Mouse (Mus musculus) adrenal gland, postnatal 4 days (tissue): ENCODE measurements around the gene Grrp1. TPM values are rescaled to one million over a fixed set of nuclear protein-coding genes. Genes with fewer than 3 reads are reported as not detected.

Experiments
- DNase-seq, 2 experiments: peaks; one replicate each; pipeline ENCODE4 v3.0.0; 2021 to 2022; ENCODE audit warnings: low spot score in 2 of 2, mixed read lengths in 2 of 2
- total RNA-seq, 2 experiments: library from RNA; stranded (reverse); gene quantifications; 2 replicates each; pipeline ENCODE4 v1.2.3; 2021

The Grrp1 gene
- total RNA-seq, 2 experiments from 2014 or later, result 9.4 to 10.8 TPM

- DNase-seq, result no peak
These were observed 7.7 kb downstream of the Grrp1 start for GRCm38 (mm10) chr4:134246256-134246655.

DNA sequence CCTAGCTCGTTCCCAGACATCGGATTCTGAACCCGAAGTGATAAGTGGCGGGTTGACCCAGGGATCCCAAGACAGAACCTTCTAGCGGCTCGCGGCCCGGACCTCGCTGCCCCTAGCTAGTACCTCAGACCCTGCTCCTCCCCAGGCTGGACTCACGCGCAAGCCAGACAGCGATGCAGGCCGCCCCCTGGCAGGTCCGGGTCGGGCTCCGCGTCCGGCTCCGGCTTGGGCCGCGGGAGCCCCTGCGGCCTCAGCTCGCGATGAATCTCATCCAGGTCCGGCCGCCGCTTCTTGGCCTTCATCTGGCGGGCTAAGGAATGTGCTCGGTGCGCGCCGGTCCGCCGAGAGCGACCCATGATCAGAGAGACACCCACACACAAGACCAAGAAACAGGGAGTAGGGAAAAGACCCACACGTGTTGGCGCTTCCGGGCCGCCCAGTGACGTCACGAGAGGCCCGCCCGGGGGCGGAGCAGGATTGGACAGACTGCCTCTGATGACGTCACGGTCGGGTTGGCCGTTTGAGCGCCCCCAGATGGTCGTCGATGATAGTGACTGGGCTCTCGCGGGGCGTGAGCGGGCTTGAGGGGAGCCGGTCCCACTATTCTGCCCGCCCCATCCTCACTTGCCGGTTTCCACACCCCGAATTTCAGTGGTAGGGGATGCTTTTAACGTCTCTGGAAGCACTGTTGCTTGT, 8.6 kb downstream of the Grrp1 start, which contains the start of gene Zfp593:
Gene Zfp593 (minus strand): TSS at position 445 of the 696 bp plus-strand sequence.
- DNase-seq, result peak; percentile 87 to 91

DNA sequence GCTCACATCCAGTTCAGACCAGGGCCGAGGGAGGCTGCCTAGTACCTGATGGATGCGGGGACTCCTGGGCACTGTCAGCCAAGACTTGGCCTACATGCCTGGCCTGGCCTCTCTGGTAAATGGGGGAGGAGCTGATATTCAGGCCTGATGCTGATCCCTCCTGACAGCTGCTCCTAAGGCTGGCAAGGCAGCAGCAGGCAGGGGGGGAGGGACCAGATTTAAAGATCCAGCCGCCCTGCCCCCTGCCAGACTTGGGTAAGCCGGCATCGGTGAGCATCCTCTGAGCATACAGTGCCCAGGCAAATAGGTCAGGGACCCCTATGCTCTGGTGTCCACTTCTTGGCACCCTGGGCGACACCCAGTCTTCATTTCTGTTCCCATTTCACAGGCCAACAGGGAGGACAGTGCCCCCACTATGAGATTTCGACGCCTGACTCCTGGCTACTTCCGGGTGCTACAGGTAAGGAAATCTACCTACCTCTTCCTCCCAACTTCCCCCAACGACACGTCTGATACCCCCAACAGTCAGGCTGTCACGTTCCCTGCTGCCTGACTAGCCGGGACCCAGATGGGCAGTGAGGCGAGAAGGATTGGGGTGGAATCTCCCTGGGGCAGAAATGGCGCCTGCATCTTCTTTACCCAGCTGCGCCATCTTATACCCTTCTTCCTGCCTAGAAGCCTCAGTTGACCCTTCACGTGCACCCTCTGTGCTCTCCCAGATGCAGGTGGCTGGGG, 10.2 kb downstream of the Grrp1 start, which contains the start of gene E130218I03Rik:
Gene E130218I03Rik (plus strand): TSS at position 147 of the 735 bp plus-strand sequence.
- DNase-seq, result no peak

GRCm38 (mm10) chr4:134238686-134239085, 15.2 kb downstream of the Grrp1 start:
- no peak for DNase-seq

GRCm38 (mm10) chr4:134238279-134238651, 15.6 kb downstream of the Grrp1 start, which contains the start of gene Cnksr1:
TSS of gene Cnksr1 (minus strand) at chr4:134238399.
- peak; percentile 49 to 72 for DNase-seq

DNA sequence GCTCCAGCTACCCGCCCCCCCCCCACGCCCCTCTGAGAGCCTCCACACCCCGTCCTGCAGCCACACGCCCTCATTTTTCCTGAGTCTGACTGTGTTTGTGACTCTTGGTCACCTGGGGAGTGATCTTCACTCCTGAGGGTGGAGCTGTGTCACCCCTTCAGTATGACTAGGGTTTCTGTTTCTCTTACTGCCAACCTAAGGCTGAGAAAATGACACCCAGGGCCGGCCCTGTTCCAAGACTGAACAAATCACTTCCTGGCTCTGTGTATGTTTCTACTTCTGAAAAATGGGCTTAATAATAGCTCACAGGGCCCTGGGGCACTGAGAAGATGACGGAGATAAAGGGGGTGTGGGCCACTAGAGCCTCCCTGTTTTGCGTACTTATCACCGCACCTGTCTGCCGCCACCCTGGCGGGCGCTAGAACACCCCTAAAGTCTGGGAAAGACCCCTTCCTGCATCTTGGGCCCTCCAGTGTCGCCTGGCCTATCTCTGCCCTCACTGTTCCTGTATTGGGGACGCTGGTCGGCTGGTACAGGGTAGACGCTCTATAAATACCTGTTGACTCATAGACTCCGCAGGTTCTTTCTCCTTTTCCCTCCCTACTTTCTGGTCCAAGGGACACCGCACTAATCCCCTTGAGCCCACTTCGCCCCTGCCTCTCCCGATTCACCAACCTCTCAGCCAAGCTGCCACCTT, 16.2 kb downstream of the Grrp1 start:
- no peak for DNase-seq

DNA sequence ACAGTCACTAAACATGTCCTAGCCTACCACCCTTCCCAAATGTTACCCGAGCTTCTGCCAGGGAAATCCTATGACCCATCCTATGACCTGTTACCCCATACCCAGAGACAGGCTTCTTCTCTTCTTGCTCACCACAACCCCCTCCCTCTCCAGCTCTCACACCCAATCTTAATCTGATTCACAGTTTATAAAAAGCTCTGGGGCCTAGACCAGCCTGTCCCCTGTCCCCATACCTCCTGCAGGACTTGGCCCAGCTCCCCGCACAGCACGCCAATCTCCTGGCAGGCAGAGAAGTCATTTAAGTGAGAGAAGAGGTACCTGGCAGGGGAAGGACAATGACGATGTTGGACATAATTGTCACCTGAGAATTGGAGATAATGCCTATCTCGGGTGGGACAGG, 19.0 kb downstream of the Grrp1 start:
- DNase-seq, result no peak

GRCm38 (mm10) chr4:134230431-134230830, 23.5 kb downstream of the Grrp1 start:
- no peak for DNase-seq

DNA sequence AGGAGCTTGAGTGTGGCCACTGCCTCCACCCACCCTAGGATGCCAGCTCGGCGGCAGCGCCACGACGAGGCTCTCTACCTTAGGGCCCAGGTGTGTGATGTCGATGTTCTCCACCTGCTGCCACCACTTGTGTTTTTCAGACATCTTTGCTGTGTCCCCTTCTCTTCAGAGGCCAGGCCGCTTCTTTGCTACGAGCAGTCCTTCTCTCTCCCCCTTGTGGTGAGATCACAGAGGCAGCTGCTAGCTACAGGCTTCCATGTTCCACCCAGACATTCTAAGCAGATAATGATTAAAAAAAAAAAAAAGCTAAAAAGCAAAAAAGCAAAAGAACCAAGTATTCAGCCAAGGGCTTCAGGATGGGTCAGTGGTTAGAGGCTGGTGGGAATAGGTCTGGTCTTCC, 26.7 kb downstream of the Grrp1 start, which contains the start of gene Catsper4:
Gene Catsper4 (minus strand): TSS at position 190 of the 400 bp plus-strand sequence.
- DNase-seq, result no peak

DNA sequence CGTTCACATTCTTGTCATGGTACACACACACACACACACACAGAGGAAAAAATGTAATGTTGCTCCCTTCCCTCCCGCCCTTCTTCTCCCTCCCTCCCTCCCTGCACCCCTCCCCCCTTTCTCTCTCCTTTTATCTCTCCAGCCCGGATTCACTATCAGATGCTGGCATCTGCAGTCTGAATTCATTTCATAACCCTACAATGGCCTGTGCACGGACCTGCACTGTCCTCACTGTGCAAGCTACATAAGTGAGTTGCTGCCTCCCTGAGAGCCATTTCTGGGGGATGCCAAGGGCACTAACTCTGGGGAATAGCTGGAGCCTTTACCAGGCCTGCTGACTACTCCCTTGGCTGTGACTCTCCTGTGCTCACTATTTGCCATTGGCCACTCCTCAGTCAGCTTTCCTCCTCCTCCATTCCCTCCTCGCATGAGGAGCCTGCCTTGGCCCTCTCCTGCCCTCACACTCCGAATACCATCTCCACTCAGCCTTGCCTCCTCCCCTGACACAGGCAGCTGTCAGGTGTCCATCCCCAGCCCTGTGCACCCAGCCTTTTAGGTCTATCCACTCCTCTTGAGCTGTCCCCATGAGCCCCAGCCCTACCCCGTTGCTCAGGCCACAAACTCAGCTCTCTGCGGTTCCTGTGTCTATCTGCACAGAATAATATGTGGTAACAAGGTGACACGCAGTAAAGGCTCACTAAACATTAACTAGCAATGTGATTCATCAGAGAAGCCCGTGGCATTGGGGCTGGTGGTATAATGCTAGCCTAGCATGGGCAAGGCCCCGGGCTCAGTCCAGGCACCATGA, 30.9 kb downstream of the Grrp1 start:
- no peak for DNase-seq

DNA sequence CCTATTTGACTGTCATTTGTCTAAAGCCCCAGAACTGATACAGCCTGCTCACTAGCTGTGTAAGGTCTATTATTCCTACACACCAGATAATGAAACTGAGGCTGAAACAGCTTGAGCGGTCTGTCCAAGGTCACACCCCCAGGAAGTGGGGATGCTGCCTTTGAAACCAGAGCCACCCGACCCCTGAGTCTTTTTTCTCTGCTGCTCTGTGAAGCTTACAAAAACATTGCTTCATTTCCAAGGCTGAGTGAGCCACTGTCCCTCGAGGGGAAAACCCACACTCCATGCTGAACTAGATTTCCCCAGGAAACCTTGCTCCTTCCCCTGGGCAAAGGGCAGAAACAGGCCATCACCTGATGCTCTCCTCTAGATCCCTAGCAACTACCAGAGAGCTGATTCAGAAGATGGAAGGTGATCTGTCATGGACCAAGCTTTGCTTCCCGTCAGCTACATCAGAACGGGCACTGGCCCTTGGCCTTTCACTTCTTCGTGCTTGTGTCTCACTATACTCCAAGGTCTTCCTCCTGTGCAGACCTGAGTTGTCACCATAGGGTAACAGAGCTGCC, 47.3 kb downstream of the Grrp1 start:
- DNase-seq, result no peak

DNA sequence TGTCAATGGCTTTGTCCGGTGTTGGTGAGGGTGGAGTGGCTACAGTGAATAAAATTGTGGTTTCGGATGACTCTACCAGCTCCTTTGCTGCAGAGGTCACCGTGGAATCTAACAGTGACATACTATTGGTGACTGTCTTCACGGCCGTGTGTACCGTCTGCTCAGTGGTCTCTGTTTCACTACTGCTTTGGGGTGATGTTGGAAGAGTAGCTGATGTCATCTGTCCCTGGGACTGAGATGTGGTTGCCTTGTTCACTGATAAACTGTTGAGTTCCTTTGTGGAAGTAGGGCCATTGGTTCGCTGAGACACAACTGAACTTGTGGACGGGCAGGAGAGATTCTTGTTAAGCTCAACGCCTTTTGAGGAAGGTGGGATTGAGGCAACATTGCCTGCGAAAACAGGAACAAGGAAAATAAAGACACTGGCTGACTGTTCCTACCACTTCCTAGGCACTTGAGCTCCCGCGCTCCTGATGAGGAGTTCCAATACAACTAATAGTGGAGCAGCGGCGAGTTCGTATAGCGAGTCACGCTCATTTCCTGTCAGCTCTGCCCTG, 50.5 kb downstream of the Grrp1 start:
- no peak for DNase-seq

DNA sequence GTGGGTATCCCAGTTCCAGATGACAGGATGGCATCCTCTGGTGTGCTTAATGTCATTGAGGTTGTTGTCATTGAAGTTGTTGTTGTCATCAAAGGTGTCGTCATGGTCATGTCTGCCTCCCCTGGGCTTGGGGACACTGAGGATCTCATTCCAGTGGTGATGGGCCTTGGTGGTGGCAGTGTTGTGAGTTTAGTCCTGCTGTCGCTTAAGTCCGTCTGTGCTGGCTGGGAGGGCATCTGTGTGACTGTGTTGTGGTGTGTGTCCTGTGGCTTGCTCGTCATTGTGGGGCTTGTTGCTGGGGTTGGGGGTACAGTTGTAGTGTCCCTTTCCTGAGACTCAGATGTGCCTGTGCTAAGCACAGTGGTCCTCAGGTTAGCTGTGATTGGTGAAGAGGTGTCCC, 51.0 kb downstream of the Grrp1 start, which contains the start of gene Gm7534:
Gene Gm7534 (minus strand): TSS at position 101 of the 400 bp plus-strand sequence.
- DNase-seq, result no peak

Other genes with a start within 250 kb of the Grrp1 start
- under 1 TPM; 0.50 to 0.73 TPM for gene Lin28a, start 235.3 kb downstream of the Grrp1 start, total RNA-seq
- not detected for gene Zfp683, start 200.3 kb downstream of the Grrp1 start, total RNA-seq
- under 1 TPM; 0.25 to 0.28 TPM for gene Crybg2, start 193.3 kb downstream of the Grrp1 start, total RNA-seq
- 10 to 100 TPM; 10.1 to 14.4 TPM for gene Cd52, start 159.0 kb downstream of the Grrp1 start, total RNA-seq
- gene Ubxn11, start 151.5 kb downstream of the Grrp1 start, total RNA-seq, result 10 to 100 TPM in 1 of 2 experiments, 1 to 10 TPM in 1; 9.4 to 13.4 TPM
- gene Sh3bgrl3, start 125.3 kb downstream of the Grrp1 start, total RNA-seq, result 100 to 1,000 TPM; 108 to 111 TPM
- 10 to 100 TPM; 26.1 to 26.6 TPM for gene Cep85, start 67.0 kb downstream of the Grrp1 start, total RNA-seq
- gene Gm7534, start 51.1 kb downstream of the Grrp1 start, total RNA-seq, result not detected
- gene Catsper4, start 26.7 kb downstream of the Grrp1 start, total RNA-seq, result not detected
- gene Cnksr1, start 15.7 kb downstream of the Grrp1 start, total RNA-seq, result 1 to 10 TPM in 1 of 2 experiments, under 1 TPM in 1; 0.34 to 3.0 TPM
- not detected for gene E130218I03Rik, start 10.4 kb downstream of the Grrp1 start, total RNA-seq
- 10 to 100 TPM; 11.3 to 12.5 TPM for gene Zfp593, start 8.5 kb downstream of the Grrp1 start, total RNA-seq
- not detected for gene Gm30191, start 7.2 kb downstream of the Grrp1 start, total RNA-seq
- gene Pdik1l, start 33.8 kb upstream of the Grrp1 start, total RNA-seq, result 10 to 100 TPM; 23.2 to 24.5 TPM
- 1 to 10 TPM in 1 of 2 experiments, under 1 TPM in 1; 0.56 to 2.1 TPM for gene Trim63, start 61.0 kb upstream of the Grrp1 start, total RNA-seq
- 10 to 100 TPM; 33.4 to 35.2 TPM for gene Slc30a2, start 89.1 kb upstream of the Grrp1 start, total RNA-seq
- 1 to 10 TPM; 1.4 to 1.5 TPM for gene Extl1, start 129.7 kb upstream of the Grrp1 start, total RNA-seq
- gene Pafah2, start 142.2 kb upstream of the Grrp1 start, total RNA-seq, result 10 to 100 TPM; 13.9 to 14.9 TPM
- 100 to 1,000 TPM; 233 to 289 TPM for gene Stmn1, start 214.2 kb upstream of the Grrp1 start, total RNA-seq
- 10 to 100 TPM; 36.8 to 40.5 TPM for gene Paqr7, start 242.6 kb upstream of the Grrp1 start, total RNA-seq